In the genomic region with DNA sequence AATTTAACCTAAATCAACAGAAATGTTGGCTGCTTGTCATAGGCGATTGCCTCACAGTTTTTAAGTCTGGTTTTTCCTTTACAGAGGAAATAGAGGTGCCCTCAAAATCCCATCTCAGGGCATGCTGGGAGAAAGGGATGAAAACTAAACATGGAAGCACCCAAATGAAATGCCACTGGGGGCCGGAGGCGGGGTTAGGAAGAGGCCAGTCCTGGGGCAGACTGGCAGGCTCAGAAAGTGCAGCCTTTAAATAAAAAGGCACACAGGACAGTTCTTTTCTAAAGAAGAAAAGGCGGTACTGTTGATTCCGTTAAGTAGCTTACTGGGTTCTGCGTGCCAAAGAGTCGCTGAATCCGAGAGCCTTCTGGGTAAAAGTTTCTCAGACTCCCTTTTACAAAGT, we compare ENCODE assay signal across 7 mouse cellular contexts.
A peak's percentile ranks its signal among the peaks of the same experiment; 100 is the strongest.
DNase-seq lines count a peak whose midpoint lies in the region; ATAC-seq and TF ChIP-seq lines count a peak whose summit lies in the region.

No protein-coding gene starts in this region.

- H3K27ac ChIP-seq in lung, embryonic 14.5 days (ENCODE audit: low read depth), result peak overlapping the region; percentile 98
- peak overlapping the region; percentile 95 for H3K27ac ChIP-seq in embryonic facial prominence, embryonic 12.5 days
- H3K27ac ChIP-seq in hindbrain, embryonic 14.5 days, result peak overlapping the region; percentile 66; the same call in 1 of the 2 replicates
- peak overlapping the region; percentile 77 for H3K27ac ChIP-seq in midbrain, embryonic 12.5 days (replicated peaks)

- H3K36me3 ChIP-seq in lung, embryonic 14.5 days (ENCODE audit: insufficient read depth), result peaks cover 8% of the 10 kb centered on the region; the same call in 1 of the 2 replicates
- no peaks in the 10 kb centered on the region for H3K36me3 ChIP-seq in embryonic facial prominence, embryonic 12.5 days
- H3K36me3 ChIP-seq in hindbrain, embryonic 14.5 days (replicated peaks; ENCODE audit: control insufficient read depth, insufficient read depth), result no peaks in the 10 kb centered on the region
- no peaks in the 10 kb centered on the region for H3K36me3 ChIP-seq in midbrain, embryonic 12.5 days

- no peaks in the 10 kb centered on the region for H3K27me3 ChIP-seq in lung, embryonic 14.5 days (ENCODE audit: insufficient read depth, low read length)
- no peaks in the 10 kb centered on the region for H3K27me3 ChIP-seq in embryonic facial prominence, embryonic 12.5 days
- no peaks in the 10 kb centered on the region for H3K27me3 ChIP-seq in hindbrain, embryonic 14.5 days (ENCODE audit: control insufficient read depth, insufficient read depth, low read length)
- H3K27me3 ChIP-seq in midbrain, embryonic 12.5 days, result no peaks in the 10 kb centered on the region

- H3K9ac ChIP-seq in lung, embryonic 14.5 days, result no peak overlapping the region; the same call in 1 of the 2 replicates
- H3K9ac ChIP-seq in embryonic facial prominence, embryonic 12.5 days, result peak overlapping the region; percentile 70; the same call in 1 of the 2 replicates
- H3K9ac ChIP-seq in hindbrain, embryonic 14.5 days, result peak overlapping the region; percentile 66
- peak overlapping the region; percentile 74; the same call in 1 of the 2 replicates for H3K9ac ChIP-seq in midbrain, embryonic 12.5 days (replicated peaks)

- peak overlapping the region; percentile 73 for H3K4me2 ChIP-seq in lung, embryonic 14.5 days
- H3K4me2 ChIP-seq in embryonic facial prominence, embryonic 12.5 days (replicated peaks), result peak overlapping the region; percentile 66
- H3K4me2 ChIP-seq in hindbrain, embryonic 14.5 days (replicated peaks), result peak overlapping the region; percentile 97
- H3K4me2 ChIP-seq in midbrain, embryonic 12.5 days (replicated peaks), result peak overlapping the region; percentile 77

- ATAC-seq in lung, embryonic 14.5 days (ENCODE audit: insufficient read depth), result peak; percentile 50
- no peak for ATAC-seq in embryonic facial prominence, embryonic 12.5 days (ENCODE audit: insufficient number of reproducible peaks, insufficient read depth, low FRiP score, low TSS enrichment)
- no peak for ATAC-seq in hindbrain, embryonic 14.5 days (ENCODE audit: low FRiP score)
- ATAC-seq in midbrain, embryonic 12.5 days (ENCODE audit: low FRiP score, low read depth), result peak; percentile 52
- ATAC-seq in monocyte, adult 5-6 weeks (replicated peaks; ENCODE audit: insufficient number of reproducible peaks, low FRiP score, low TSS enrichment, poor library complexity, severe bottlenecking), result no peak

- H3K9me3 ChIP-seq in lung, embryonic 14.5 days (ENCODE audit: low read depth, low read length), result no peaks in the 10 kb centered on the region
- no peaks in the 10 kb centered on the region for H3K9me3 ChIP-seq in embryonic facial prominence, embryonic 12.5 days
- H3K9me3 ChIP-seq in hindbrain, embryonic 14.5 days (ENCODE audit: control insufficient read depth, low read length), result no peaks in the 10 kb centered on the region
- H3K9me3 ChIP-seq in midbrain, embryonic 12.5 days, result no peaks in the 10 kb centered on the region

- peak overlapping the region; percentile 70 for H3K4me3 ChIP-seq in lung, embryonic 14.5 days (ENCODE audit: low read depth, low read length)
- peak overlapping the region; percentile 61 for H3K4me3 ChIP-seq in embryonic facial prominence, embryonic 12.5 days
- peak overlapping the region; percentile 54 for H3K4me3 ChIP-seq in hindbrain, embryonic 14.5 days (replicated peaks; ENCODE audit: low read length)
- H3K4me3 ChIP-seq in midbrain, embryonic 12.5 days, result peak overlapping the region; percentile 67

- TF ChIP-seq CTCF in lung, embryonic 14.5 days (IDR thresholded peaks at IDR 0.05; ENCODE audit: low read depth), result no peak

- DNase-seq in lung, embryonic 14.5 days, result no peak
- DNase-seq in lung, postnatal 25 days (ENCODE audit: low spot score), result no peak
- peak; percentile 38 for DNase-seq in hindbrain, embryonic 14.5 days (ENCODE audit: low spot score)
- no peak for DNase-seq in frontal cortex, postnatal 36 days (ENCODE audit: low spot score in 2 of 2)

- WGBS in lung, embryonic 14.5 days, result 6% methylated on average over 8 of the region's 8 CpGs
- 5% methylated on average over 8 of the region's 8 CpGs for WGBS in embryonic facial prominence, embryonic 12.5 days
- WGBS in hindbrain, embryonic 14.5 days, result 2% methylated on average over 8 of the region's 8 CpGs
- whole genome bisulfite sequencing in midbrain, embryonic 12.5 days, result 2% methylated on average over 8 of the region's 8 CpGs

- peaks cover 10% of the 10 kb centered on the region; the same call in 1 of the 2 replicates for H3K4me1 ChIP-seq in lung, embryonic 14.5 days (ENCODE audit: insufficient read depth)
- peaks cover 29% of the 10 kb centered on the region for H3K4me1 ChIP-seq in embryonic facial prominence, embryonic 12.5 days
- peaks cover 5% of the 10 kb centered on the region; the same call in 1 of the 2 replicates for H3K4me1 ChIP-seq in hindbrain, embryonic 14.5 days (replicated peaks; ENCODE audit: control insufficient read depth, insufficient read depth, low read length)
- peaks cover 36% of the 10 kb centered on the region for H3K4me1 ChIP-seq in midbrain, embryonic 12.5 days

Comparison
In these comparisons a context has a peak if more than half of its experiments do, and no peak if none do; other contexts are left out.
1. ATAC-seq: peak in lung, embryonic 14.5 days (single experiment) and midbrain, embryonic 12.5 days (single experiment); none in embryonic facial prominence, embryonic 12.5 days (single experiment), hindbrain, embryonic 14.5 days (single experiment) and monocyte, adult 5-6 weeks (single experiment).
2. Peak in every context shown above with its lines, with median percentiles within 50 percentile points of each other: H3K27ac ChIP-seq, H3K4me2 ChIP-seq and H3K4me3 ChIP-seq.